10 mouse cellular contexts compared by ENCODE assay signal in genomic region chr8:126895133-126895532, GRCm38 (mm10). TPM values are rescaled to one million over a fixed set of nuclear protein-coding genes. Genes with fewer than 3 reads are reported as not detected.
A peak's percentile ranks its signal among the peaks of the same experiment; 100 is the strongest.
DNase-seq lines count a peak whose midpoint lies in the region; ATAC-seq lines count a peak whose summit lies in the region.
"Had no signal": no experiment of that assay in that cellular context is flagged by ENCODE, and none has a peak within 500 bp of the region (broad histone marks: within the 10 kb centered on the region; RNA-seq: fewer than 3 reads in every experiment).

No protein-coding gene starts in this region.

- intact Hi-C loops in left cerebral cortex, postnatal 4 days (cut with DNase I), result no loop called here

- H3K4me2 ChIP-seq in embryonic facial prominence, embryonic 13.5 days, result no peak overlapping the region
- H3K4me2 ChIP-seq: embryonic facial prominence, embryonic 12.5 days had no signal

- H3K27ac ChIP-seq in embryonic facial prominence, embryonic 13.5 days, result peak overlapping the region; percentile 39
- H3K27ac ChIP-seq in embryonic facial prominence, embryonic 10.5 days (replicated peaks), result no peak overlapping the region
- H3K27ac ChIP-seq: embryonic facial prominence, embryonic 12.5 days had no signal

- no peaks in the 10 kb centered on the region for H3K36me3 ChIP-seq in embryonic facial prominence, embryonic 13.5 days
- no peaks in the 10 kb centered on the region for H3K36me3 ChIP-seq in embryonic facial prominence, embryonic 10.5 days (replicated peaks)
- H3K36me3 ChIP-seq: embryonic facial prominence, embryonic 12.5 days had no signal

- H3K9me3 ChIP-seq in embryonic facial prominence, embryonic 13.5 days, result no peaks in the 10 kb centered on the region
- 0 out of 2 replicates have a peak, but pooled peaks cover 2% of the 10 kb centered on the region for H3K9me3 ChIP-seq in embryonic facial prominence, embryonic 10.5 days
- H3K9me3 ChIP-seq: embryonic facial prominence, embryonic 12.5 days; megakaryocyte, embryonic 14.5 days had no signal

- peaks cover 9% of the 10 kb centered on the region for H3K4me1 ChIP-seq in embryonic facial prominence, embryonic 13.5 days
- peaks cover 11% of the 10 kb centered on the region for H3K4me1 ChIP-seq in embryonic facial prominence, embryonic 10.5 days
- H3K4me1 ChIP-seq: embryonic facial prominence, embryonic 12.5 days had no signal

- no peaks in the 10 kb centered on the region for H3K27me3 ChIP-seq in embryonic facial prominence, embryonic 13.5 days
- H3K27me3 ChIP-seq in embryonic facial prominence, embryonic 10.5 days (replicated peaks; ENCODE audit: low read depth, poor library complexity, severe bottlenecking), result no peaks in the 10 kb centered on the region
- H3K27me3 ChIP-seq: embryonic facial prominence, embryonic 12.5 days had no signal

- DNase-seq in embryonic facial prominence, embryonic 10.5 days (ENCODE audit: low spot score), result no peak
- DNase-seq in 416B (ENCODE audit: low read depth), result peak; percentile 61
- peak; percentile 71 to 81 for DNase-seq in frontal cortex, postnatal 36 days (ENCODE audit: low spot score in 2 of 2)
- DNase-seq in left cerebral cortex, postnatal 4 days, result peak; percentile 40
- no peak for DNase-seq in cerebellum, adult 9-11 months
- no peak for DNase-seq in B cell, adult 2 months
- no peak for DNase-seq in cerebellum, adult 18-20 months

- ATAC-seq in embryonic facial prominence, embryonic 13.5 days (ENCODE audit: insufficient number of reproducible peaks, insufficient read depth, low FRiP score, low TSS enrichment, low read depth), result no peak

- H3K9ac ChIP-seq in embryonic facial prominence, embryonic 13.5 days, result no peak overlapping the region; the same call in 1 of the 2 replicates
- H3K9ac ChIP-seq: embryonic facial prominence, embryonic 12.5 days had no signal

- 33% methylated on average over 6 of the region's 6 CpGs for WGBS in embryonic facial prominence, embryonic 13.5 days
- WGBS in embryonic facial prominence, embryonic 10.5 days, result 69% methylated on average over 6 of the region's 6 CpGs

- no peak overlapping the region for H3K4me3 ChIP-seq in embryonic facial prominence, embryonic 13.5 days
- no peak overlapping the region for H3K4me3 ChIP-seq in embryonic facial prominence, embryonic 10.5 days
- H3K4me3 ChIP-seq: embryonic facial prominence, embryonic 12.5 days; megakaryocyte, embryonic 14.5 days had no signal

RNA-seq across cellular contexts. Expression of gene Tomm20, which starts 50.5 kb away (rescaled TPM):
- polyA plus RNA-seq in embryonic facial prominence, embryonic 13.5 days (2015; fragmentation: Nextera tagmentation; extraction: Ambion mirVana), result 180 and 207 TPM in 2 replicates
- 285 and 304 TPM in 2 replicates for polyA plus RNA-seq in embryonic facial prominence, embryonic 10.5 days (2016; fragmentation: Nextera tagmentation; extraction: Ambion mirVana)
- 100 to 1,000 TPM; 134 to 136 TPM for total RNA-seq in left cerebral cortex, postnatal 4 days (2021)

Comparison
In these comparisons a context has a peak if more than half of its experiments do, and no peak if none do; other contexts are left out.
1. DNase-seq: peak in 416B (single experiment), frontal cortex, postnatal 36 days (2 of 2) and left cerebral cortex, postnatal 4 days (single experiment); none in embryonic facial prominence, embryonic 10.5 days (single experiment), cerebellum, adult 9-11 months (single experiment), B cell, adult 2 months (0 of 2) and cerebellum, adult 18-20 months (0 of 2).